Mouse (Mus musculus) hindbrain, embryonic 16.5 days (tissue): Measurements from ENCODE around the gene Sash3. TPM values are rescaled to one million over a fixed set of nuclear protein-coding genes. Genes with fewer than 3 reads are reported as not detected.

Experiments
- ATAC-seq: fragments of 200-750 bp; cut with Nextera tagmentation; 2 replicates; pipeline ENCODE4 v1.8.0; 2017; ENCODE audit warnings: moderate TSS enrichment, moderate library complexity
- H3K27ac ChIP-seq: fragments of 300-500 bp; sonication (generic); 2 replicates; pipeline ENCODE4 v1.5.1; 2014; ENCODE audit warnings: low read depth, mild to moderate bottlenecking, control low read depth, low read length, moderate library complexity
- H3K27me3 ChIP-seq: fragments of 300-500 bp; sonication (generic); replicated peaks from 2 replicates; pipeline ENCODE4 v1.6.1; 2014; ENCODE audit warnings: low read length; ENCODE audit not compliant: control insufficient read depth, insufficient read depth
- H3K36me3 ChIP-seq: fragments of 300-500 bp; sonication (generic); 2 replicates; pipeline ENCODE4 v1.6.1; 2014; ENCODE audit warnings: mild to moderate bottlenecking, low read length, moderate library complexity, mixed read lengths; ENCODE audit not compliant: control insufficient read depth, insufficient read depth
- H3K4me1 ChIP-seq: fragments of 300-500 bp; sonication (generic); 2 replicates; pipeline ENCODE4 v1.6.1; 2014; ENCODE audit warnings: low read depth, low read length; ENCODE audit not compliant: control insufficient read depth, insufficient read depth
- H3K4me2 ChIP-seq: fragments of 300-500 bp; sonication (generic); 2 replicates; pipeline ENCODE4 v1.6.1; 2014; ENCODE audit warnings: mild to moderate bottlenecking, low read length, control low read depth, moderate library complexity
- H3K4me3 ChIP-seq: fragments of 300-500 bp; sonication (generic); 2 replicates; pipeline ENCODE4 v1.5.1; 2014; ENCODE audit warnings: mild to moderate bottlenecking, low read length, control low read depth, moderate library complexity
- H3K9ac ChIP-seq: fragments of 300-500 bp; sonication (generic); 2 replicates; pipeline ENCODE4 v1.6.1; 2014; ENCODE audit warnings: low read depth, mild to moderate bottlenecking, control low read depth, low read length, moderate library complexity
- H3K9me3 ChIP-seq: fragments of 300-500 bp; sonication (generic); 2 replicates; pipeline ENCODE4 v1.6.1; 2014; ENCODE audit warnings: mild to moderate bottlenecking, low read length, moderate library complexity; ENCODE audit not compliant: control insufficient read depth
- WGBS: fragments of 180-500 bp; shearing (Covaris S2); extraction: QIAGEN DNeasy Blood & Tissue Kit; methylation state at CpG from one replicate; pipeline ENCODE4 v1.1.7; 2014; 5-methylcytosine and 5-hydroxymethylcytosine counted together
- polyA plus RNA-seq: library from polyadenylated mRNA; unstranded; fragments of >200 nt; fragmentation: Nextera tagmentation; extraction: Ambion mirVana; gene quantifications from 2 replicates; pipeline ENCODE4 v1.2.1, GENCODE M21; 2015

The Sash3 gene
- polyA plus RNA-seq, 1 experiment from 2014 or later = 1.2 TPM

- Histone ChIP-seq H3K4me1 (no peaks in the 10 kb centered on the region), H3K9me3 (no peaks in the 10 kb centered on the region), H3K4me3 (no peak overlapping the region), H3K36me3 (no peaks in the 10 kb centered on the region), H3K9ac (no peak overlapping the region), H3K27me3 (no peaks in the 10 kb centered on the region), H3K27ac (no peak overlapping the region), H3K4me2 (no peak overlapping the region)
- no peak for ATAC-seq
- WGBS = 85% methylated on average over 6 of the region's 6 CpGs
Observed at GRCm38 (mm10) chrX:48155489-48155888, 9.3 kb downstream of the Sash3 start.

GRCm38 (mm10) chrX:48157396-48157795 lies 11.2 kb downstream of the Sash3 start:
- WGBS = 82% methylated on average over 8 of the region's 8 CpGs
- Histone ChIP-seq H3K4me2 (no peak overlapping the region), H3K4me1 (no peaks in the 10 kb centered on the region), H3K36me3 (no peaks in the 10 kb centered on the region), H3K27me3 (no peaks in the 10 kb centered on the region), H3K4me3 (no peak overlapping the region), H3K27ac (no peak overlapping the region), H3K9me3 (no peaks in the 10 kb centered on the region), H3K9ac (no peak overlapping the region)
- ATAC-seq = no peak

GRCm38 (mm10) chrX:48158229-48158919 lies 12.1 kb downstream of the Sash3 start:
- no peak overlapping the region for H3K9ac ChIP-seq
- H3K27ac ChIP-seq = no peak overlapping the region
- H3K4me1 ChIP-seq = no peaks in the 10 kb centered on the region
- no peak overlapping the region for H3K4me2 ChIP-seq
- no peaks in the 10 kb centered on the region for H3K36me3 ChIP-seq
- WGBS = 91% methylated on average over 11 of the region's 11 CpGs
- no peak overlapping the region for H3K4me3 ChIP-seq
- H3K9me3 ChIP-seq = no peaks in the 10 kb centered on the region
- no peaks in the 10 kb centered on the region for H3K27me3 ChIP-seq
- no peak for ATAC-seq

- ATAC-seq = 0 out of 2 replicates have a peak, but pooled peaks have one; percentile 58
- Histone ChIP-seq H3K9ac (no peak overlapping the region), H3K4me3 (no peak overlapping the region), H3K27me3 (no peaks in the 10 kb centered on the region), H3K36me3 (peaks cover 2% of the 10 kb centered on the region; the same call in 1 of the 2 replicates), H3K4me1 (no peaks in the 10 kb centered on the region), H3K9me3 (no peaks in the 10 kb centered on the region), H3K27ac (no peak overlapping the region), H3K4me2 (no peak overlapping the region)
- WGBS = 45% methylated on average over 1 of the region's 1 CpGs
Observed at GRCm38 (mm10) chrX:48169892-48170291, 23.7 kb downstream of the Sash3 start.

- H3K9me3 ChIP-seq = no peaks in the 10 kb centered on the region
- H3K4me3 ChIP-seq = no peak overlapping the region
- no peaks in the 10 kb centered on the region for H3K27me3 ChIP-seq
- H3K4me2 ChIP-seq = no peak overlapping the region
- no peak for ATAC-seq
- H3K27ac ChIP-seq = no peak overlapping the region
- no peaks in the 10 kb centered on the region for H3K4me1 ChIP-seq
- 50% methylated on average over 1 of the region's 1 CpGs for WGBS
- peaks cover 2% of the 10 kb centered on the region; the same call in 1 of the 2 replicates for H3K36me3 ChIP-seq
- H3K9ac ChIP-seq = no peak overlapping the region
Observed at GRCm38 (mm10) chrX:48170368-48170767, 24.1 kb downstream of the Sash3 start.

GRCm38 (mm10) chrX:48181844-48182243 lies 35.6 kb downstream of the Sash3 start:
- Histone ChIP-seq H3K27me3 (no peaks in the 10 kb centered on the region), H3K9me3 (no peaks in the 10 kb centered on the region), H3K4me3 (no peak overlapping the region), H3K4me1 (no peaks in the 10 kb centered on the region), H3K36me3 (peaks cover 4% of the 10 kb centered on the region; the same call in 1 of the 2 replicates), H3K27ac (no peak overlapping the region), H3K9ac (no peak overlapping the region), H3K4me2 (no peak overlapping the region)
- no peak for ATAC-seq
- WGBS = 85% methylated on average over 6 of the region's 6 CpGs

GRCm38 (mm10) chrX:48184703-48185102 lies 38.5 kb downstream of the Sash3 start:
- H3K9me3 ChIP-seq = no peaks in the 10 kb centered on the region
- ATAC-seq = no peak
- no peak overlapping the region for H3K4me3 ChIP-seq
- H3K9ac ChIP-seq = no peak overlapping the region
- no peak overlapping the region for H3K4me2 ChIP-seq
- no peaks in the 10 kb centered on the region for H3K4me1 ChIP-seq
- H3K27me3 ChIP-seq = no peaks in the 10 kb centered on the region
- no peaks in the 10 kb centered on the region for H3K36me3 ChIP-seq
- no peak overlapping the region for H3K27ac ChIP-seq
- WGBS = 82% methylated on average over 3 of the region's 3 CpGs

GRCm38 (mm10) chrX:48191261-48191660 lies 45.0 kb downstream of the Sash3 start:
- ATAC-seq = no peak
- Histone ChIP-seq H3K4me3 (no peak overlapping the region), H3K4me1 (no peaks in the 10 kb centered on the region), H3K27me3 (no peaks in the 10 kb centered on the region), H3K27ac (no peak overlapping the region), H3K36me3 (peaks cover 6% of the 10 kb centered on the region), H3K9me3 (no peaks in the 10 kb centered on the region), H3K9ac (no peak overlapping the region), H3K4me2 (no peak overlapping the region)
- WGBS = 92% methylated on average over 6 of the region's 6 CpGs

- H3K4me2 ChIP-seq = no peak overlapping the region
Observed at GRCm38 (mm10) chrX:48193235-48194152, 47.3 kb downstream of the Sash3 start.

More at GRCm38 (mm10) chrX:48193235-48194152, 47.3 kb downstream of the Sash3 start:
- 62% methylated on average over 13 of the region's 14 CpGs for WGBS
- no peak for ATAC-seq
- peaks cover 6% of the 10 kb centered on the region for H3K36me3 ChIP-seq
- H3K27ac ChIP-seq = no peak overlapping the region
- no peak overlapping the region for H3K4me3 ChIP-seq
- H3K4me1 ChIP-seq = no peaks in the 10 kb centered on the region
- no peaks in the 10 kb centered on the region for H3K9me3 ChIP-seq
- H3K27me3 ChIP-seq = no peaks in the 10 kb centered on the region
- no peak overlapping the region for H3K9ac ChIP-seq
